Mouse (Mus musculus) lung, postnatal 4 days (tissue): ENCODE data around the gene Slc22a17.

Source experiments
- DNase-seq, 2 experiments: peaks; one replicate each; pipeline ENCODE4 v3.0.0; 2021

The Slc22a17 gene

GRCm38 (mm10) chr14:54894296-54895151 lies 18.4 kb downstream of the Slc22a17 start:
- DNase-seq = peak; percentile 74 to 79

- DNase-seq = peak; percentile 98 to 99
Measured at GRCm38 (mm10) chr14:54893651-54894181, 19.2 kb downstream of the Slc22a17 start.

GRCm38 (mm10) chr14:54892200-54892599 lies 20.7 kb downstream of the Slc22a17 start, which contains the start of gene Pabpn1:
Gene Pabpn1 (plus strand): TSS chr14:54892500.
- no peak for DNase-seq

GRCm38 (mm10) chr14:54885309-54885708 lies 27.6 kb downstream of the Slc22a17 start:
- no peak for DNase-seq

GRCm38 (mm10) chr14:54884022-54884712 lies 28.8 kb downstream of the Slc22a17 start:
- DNase-seq = no peak

- peak; percentile 90 to 91 for DNase-seq
Measured at GRCm38 (mm10) chr14:54883154-54884021, 29.5 kb downstream of the Slc22a17 start, which contains the start of the genes Bcl2l2 and Gm20521. Gene Bcl2l2 (plus strand): TSS chr14:54883377. Gene Gm20521 (plus strand): TSS chr14:54883441.

- DNase-seq = peak; percentile 73 to 75
Measured at GRCm38 (mm10) chr14:54877048-54877715, 35.8 kb downstream of the Slc22a17 start, which contains the start of gene Ppp1r3e. Gene Ppp1r3e (minus strand): TSS chr14:54877550.

GRCm38 (mm10) chr14:54876539-54877047 lies 36.3 kb downstream of the Slc22a17 start:
- peak; percentile 91 to 96 for DNase-seq

- peak in 1 of 2 experiments; percentile 11 for DNase-seq
Measured at GRCm38 (mm10) chr14:54875844-54876538, 36.9 kb downstream of the Slc22a17 start.

- DNase-seq = no peak
Measured at GRCm38 (mm10) chr14:54874165-54874564, 38.8 kb downstream of the Slc22a17 start.

- DNase-seq = no peak
Measured at GRCm38 (mm10) chr14:54870861-54871260, 42.1 kb downstream of the Slc22a17 start, which contains the start of gene Homez. Gene Homez (minus strand): TSS chr14:54870961.

- DNase-seq = no peak
Measured at GRCm38 (mm10) chr14:54868026-54868425, 44.9 kb downstream of the Slc22a17 start.

GRCm38 (mm10) chr14:54866936-54867335 lies 46.0 kb downstream of the Slc22a17 start:
- peak in 1 of 2 experiments; percentile 24 for DNase-seq

GRCm38 (mm10) chr14:54866268-54866667 lies 46.7 kb downstream of the Slc22a17 start:
- DNase-seq = no peak

- DNase-seq = no peak
Measured at GRCm38 (mm10) chr14:54865626-54866025, 47.3 kb downstream of the Slc22a17 start.

- DNase-seq = no peak
Measured at GRCm38 (mm10) chr14:54864313-54865036, 48.5 kb downstream of the Slc22a17 start.

- peak; percentile 94 to 95 for DNase-seq
Measured at GRCm38 (mm10) chr14:54863501-54864312, 49.2 kb downstream of the Slc22a17 start.

- DNase-seq = peak; percentile 38 to 58
Measured at GRCm38 (mm10) chr14:54860511-54860910, 52.4 kb downstream of the Slc22a17 start.

- no peak for DNase-seq
Measured at GRCm38 (mm10) chr14:54857891-54858290, 55.0 kb downstream of the Slc22a17 start.
